Mouse (Mus musculus) layer of hippocampus, adult 18-20 months (tissue): ENCODE measurements around the gene Btbd9. TPM values are rescaled to one million over a fixed set of nuclear protein-coding genes. Genes with fewer than 3 reads are reported as not detected.

ENCODE experiments used
- DNase-seq, 2 experiments: peaks; one replicate each; pipeline ENCODE4 v3.0.0; 2022; ENCODE audit warnings: low spot score in 2 of 2
- total RNA-seq, 2 experiments: library from RNA; stranded (reverse); gene quantifications; 2 replicates each; pipeline ENCODE4 v1.2.3; 2021

Btbd9 gene
- total RNA-seq, 2 experiments from 2014 or later = 153 to 166 TPM

DNA sequence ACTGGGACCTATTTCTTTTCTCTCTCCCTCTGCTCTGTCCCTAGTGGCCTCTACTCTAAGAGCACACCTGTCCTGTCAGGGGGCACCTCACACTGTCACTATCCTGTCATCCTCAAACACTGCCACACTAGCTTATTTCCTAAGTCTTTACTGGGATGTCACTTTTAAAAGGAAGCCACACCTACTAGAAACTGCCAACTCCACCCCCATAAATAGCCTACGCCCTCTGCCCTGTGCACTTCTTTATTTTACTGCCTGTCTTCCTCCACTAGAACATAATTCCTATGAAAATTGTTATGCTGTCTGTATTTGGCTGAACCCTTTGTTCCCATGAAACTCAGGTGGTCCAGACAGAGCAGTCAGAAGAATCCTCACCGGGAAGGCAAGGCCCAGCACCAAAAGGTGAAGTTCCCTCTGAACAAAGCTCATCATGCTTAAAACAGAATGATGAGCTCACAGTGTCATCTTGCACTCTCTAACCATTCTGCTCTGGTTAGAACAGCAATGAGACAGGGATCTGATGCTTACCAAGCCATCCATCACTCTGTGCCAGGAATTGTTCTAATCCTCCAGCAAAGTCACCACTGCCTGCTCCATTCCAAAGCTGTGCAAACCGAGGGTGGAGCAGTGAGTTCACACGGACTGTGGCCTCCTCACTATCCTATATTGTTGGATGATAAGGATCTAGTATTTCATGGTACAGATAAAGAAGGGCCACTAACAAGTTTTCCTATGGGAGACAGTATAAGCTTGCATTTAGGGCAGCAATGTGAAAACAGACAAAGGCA, 91.0 kb downstream of the Btbd9 start:
- DNase-seq = no peak

GRCm38 (mm10) chr17:30484446-30485066, 91.7 kb downstream of the Btbd9 start:
- DNase-seq = no peak

DNA sequence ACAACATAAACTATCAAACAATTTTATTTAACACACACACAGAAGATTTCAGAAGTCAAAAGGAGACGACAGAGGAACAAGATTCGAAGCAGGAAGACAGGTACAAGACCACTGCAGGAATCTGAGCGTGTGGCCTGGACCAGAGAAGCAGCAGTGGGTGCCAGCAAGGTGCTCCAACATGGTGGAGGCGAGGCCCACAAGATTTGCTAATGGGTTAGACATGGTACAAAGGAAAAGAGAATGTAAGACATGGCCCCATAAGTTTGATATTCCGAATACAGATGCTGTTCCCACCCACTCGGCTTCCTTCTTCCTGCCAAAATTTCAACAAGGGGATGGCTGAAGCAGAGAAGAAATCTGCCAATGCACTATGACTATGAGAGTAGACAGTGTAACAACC, 94.5 kb downstream of the Btbd9 start:
- no peak for DNase-seq

GRCm38 (mm10) chr17:30481341-30481740, 94.9 kb downstream of the Btbd9 start:
- DNase-seq = no peak

GRCm38 (mm10) chr17:30480381-30480780, 95.9 kb downstream of the Btbd9 start:
- no peak for DNase-seq

GRCm38 (mm10) chr17:30478181-30478580, 98.1 kb downstream of the Btbd9 start:
- no peak for DNase-seq

DNA sequence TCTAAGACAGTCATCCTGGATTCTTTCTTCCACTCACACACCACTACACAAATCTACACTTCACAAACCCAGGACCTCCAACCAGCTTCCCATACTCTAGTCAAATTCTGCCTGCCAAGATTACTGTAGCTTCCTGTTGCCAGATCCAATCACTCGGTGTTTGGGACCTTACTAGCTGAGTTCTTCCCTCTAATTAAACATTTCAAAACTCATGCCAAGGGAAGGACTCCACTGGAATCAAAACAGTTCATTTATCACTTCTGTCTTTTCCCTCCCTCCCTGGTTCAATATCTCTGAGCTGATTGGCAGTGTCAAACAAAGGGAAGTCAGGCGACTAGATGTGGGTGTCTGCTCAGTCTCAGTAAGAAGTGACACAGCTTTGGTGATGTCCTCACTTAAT, 101.7 kb downstream of the Btbd9 start:
- no peak for DNase-seq

GRCm38 (mm10) chr17:30472776-30473175, 103.5 kb downstream of the Btbd9 start:
- DNase-seq = no peak

DNA sequence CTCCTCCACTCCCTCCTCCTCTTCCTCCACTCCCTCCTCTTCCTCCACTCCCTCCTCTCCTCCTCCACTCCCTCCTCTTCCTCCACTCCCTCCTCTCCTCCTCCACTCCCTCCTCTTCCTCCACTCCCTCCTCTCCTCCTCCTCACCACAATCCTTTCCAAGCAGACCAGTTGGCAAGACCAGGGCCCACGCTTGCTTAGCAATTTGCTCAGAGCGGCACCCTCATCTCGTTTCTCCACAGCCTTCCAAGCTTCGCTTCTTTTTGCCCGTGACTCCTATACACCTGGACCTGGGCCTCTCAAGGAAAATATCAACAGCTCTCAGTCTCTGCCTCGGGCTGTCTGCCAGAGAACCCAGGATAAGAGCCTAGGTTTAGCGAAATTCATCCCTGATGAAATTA, 104.8 kb downstream of the Btbd9 start:
- no peak for DNase-seq

- no peak for DNase-seq
These were observed 105.5 kb downstream of the Btbd9 start for GRCm38 (mm10) chr17:30470790-30471189.

GRCm38 (mm10) chr17:30470286-30470685, 106.0 kb downstream of the Btbd9 start:
- no peak for DNase-seq

DNA sequence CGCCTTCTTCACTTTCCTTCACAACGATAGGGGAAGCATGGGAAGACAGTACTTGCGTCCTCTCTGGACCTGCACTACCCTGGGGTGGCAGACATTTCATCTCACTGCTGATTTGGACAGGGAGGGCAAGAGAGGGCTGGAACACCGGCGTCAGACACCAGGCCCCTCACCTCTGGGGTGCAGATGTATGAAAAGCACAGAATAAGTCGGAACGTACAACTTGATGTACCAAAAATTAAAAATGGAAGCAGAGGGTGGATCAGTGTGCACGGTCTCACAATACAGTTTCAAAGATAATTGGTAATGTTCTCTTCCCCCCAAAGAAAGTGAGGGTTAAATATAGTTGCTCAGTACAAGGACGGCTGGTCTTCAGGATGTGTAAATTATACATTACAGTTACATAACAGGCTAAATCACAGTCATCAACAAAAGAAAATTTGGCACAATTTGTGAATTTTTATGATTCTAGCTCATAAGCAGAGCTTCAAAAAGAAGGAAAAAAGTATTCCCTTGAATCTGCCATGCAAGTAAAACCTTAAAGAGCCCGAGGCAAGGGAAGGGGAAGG, 106.7 kb downstream of the Btbd9 start:
- no peak for DNase-seq

DNA sequence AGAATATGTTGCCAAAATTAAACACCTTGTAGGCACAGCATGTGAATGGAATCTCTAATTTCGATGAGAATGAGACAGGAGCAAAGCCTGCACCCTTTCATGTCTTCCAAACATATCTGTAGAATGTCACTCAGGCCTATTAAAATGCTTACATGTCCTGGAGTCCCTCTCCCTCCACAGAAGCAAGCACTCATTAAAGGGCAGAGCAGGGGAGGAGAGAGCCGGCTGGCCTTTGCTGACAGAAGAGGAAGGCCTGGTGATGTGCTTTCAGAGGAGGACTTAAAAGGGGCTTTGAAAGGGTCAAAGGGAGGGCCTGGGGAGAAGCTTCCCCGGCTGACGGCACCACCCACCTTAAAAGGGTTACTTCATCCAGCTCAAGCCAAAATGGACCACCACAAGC, 107.9 kb downstream of the Btbd9 start:
- DNase-seq = no peak

- DNase-seq = peak; percentile 73 to 91
These were observed 108.6 kb downstream of the Btbd9 start for GRCm38 (mm10) chr17:30467566-30468213.

- DNase-seq = no peak
These were observed 111.1 kb downstream of the Btbd9 start for GRCm38 (mm10) chr17:30465060-30465762.

DNA sequence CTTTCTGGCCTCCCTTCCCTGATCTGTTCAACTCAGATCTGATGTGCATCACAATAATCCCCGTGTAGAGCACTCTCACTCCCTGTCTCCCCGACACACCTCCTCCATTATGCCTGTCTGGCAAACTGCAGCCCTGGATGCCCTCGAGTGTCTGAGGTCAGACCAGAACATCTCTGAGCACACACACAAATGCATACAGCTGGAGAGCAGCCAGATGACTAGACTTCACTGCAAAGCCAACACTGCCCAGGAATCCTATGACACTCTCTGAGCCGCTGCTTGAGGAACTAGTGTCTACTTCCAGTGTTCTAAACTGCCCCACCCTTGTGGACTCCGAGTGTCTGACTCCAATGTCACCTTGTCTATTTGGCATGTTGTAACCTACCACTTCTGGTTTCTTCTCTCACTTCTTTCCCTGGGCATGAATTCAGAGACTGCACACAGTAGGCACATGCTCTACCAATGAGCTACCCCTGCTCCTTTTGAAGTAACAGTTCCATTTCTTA, 112.0 kb downstream of the Btbd9 start:
- DNase-seq = no peak

GRCm38 (mm10) chr17:30460727-30461349, 115.5 kb downstream of the Btbd9 start:
- no peak for DNase-seq

- no peak for DNase-seq
These were observed 116.6 kb downstream of the Btbd9 start for GRCm38 (mm10) chr17:30459706-30460105.

GRCm38 (mm10) chr17:30458926-30459325, 117.4 kb downstream of the Btbd9 start:
- no peak for DNase-seq

- no peak for DNase-seq
These were observed 118.0 kb downstream of the Btbd9 start for GRCm38 (mm10) chr17:30458301-30458700.

GRCm38 (mm10) chr17:30457486-30457885, 118.8 kb downstream of the Btbd9 start:
- no peak for DNase-seq
